Mouse (Mus musculus) cerebellum, adult 11 months (tissue): ENCODE measurements at regions not wholly inside any gene's neighbourhood (a gene's known extent, or its start where the extent isn't known, plus 50 kb on each side); places are given as distances from the start of the nearest gene placed in this dataset.
"Not testable (repeated sequence)": the region's sequence is repeated elsewhere in the genome, so short reads cannot be mapped to it uniquely, and the experiment has no call there.

Source experiments
- DNase-seq: peaks from one replicate; pipeline ENCODE4 v3.0.0; 2022

DNA sequence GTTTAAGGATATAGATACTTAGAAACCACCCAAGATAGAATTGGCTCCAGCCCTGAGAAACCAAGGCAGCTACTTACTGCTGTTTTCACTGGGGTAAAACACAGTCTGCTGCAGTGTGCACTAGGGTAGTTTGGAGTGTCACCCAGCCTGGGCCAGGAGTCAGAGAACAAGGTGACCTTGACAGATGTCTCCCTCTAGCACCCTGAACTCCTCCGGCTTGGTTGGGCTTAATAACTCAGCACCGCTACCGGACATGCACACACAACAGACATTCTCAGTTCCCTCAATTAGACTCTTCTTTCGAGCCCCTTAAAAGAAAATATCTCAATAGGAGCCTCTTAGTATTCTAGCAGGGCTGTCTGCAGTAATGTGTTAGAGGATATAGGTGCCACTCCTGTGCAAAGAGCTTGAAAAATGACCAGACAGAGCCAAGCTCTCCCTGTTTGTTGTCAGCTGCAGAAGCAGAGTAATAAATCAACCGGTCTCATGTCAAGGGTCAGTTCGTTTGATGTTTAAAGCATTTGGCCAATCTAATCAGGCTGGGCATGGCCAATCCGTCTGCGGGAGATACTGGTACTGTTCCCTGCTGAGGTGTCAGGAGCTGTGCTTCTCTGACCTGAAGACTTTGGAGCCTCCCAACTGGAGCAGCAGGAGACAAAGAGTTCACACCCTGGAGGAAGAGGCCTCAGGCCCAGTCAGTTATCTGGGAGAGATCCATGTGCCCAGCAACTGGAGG is 299.1 kb downstream of the Eipr1 start:
- DNase-seq = no peak

DNA sequence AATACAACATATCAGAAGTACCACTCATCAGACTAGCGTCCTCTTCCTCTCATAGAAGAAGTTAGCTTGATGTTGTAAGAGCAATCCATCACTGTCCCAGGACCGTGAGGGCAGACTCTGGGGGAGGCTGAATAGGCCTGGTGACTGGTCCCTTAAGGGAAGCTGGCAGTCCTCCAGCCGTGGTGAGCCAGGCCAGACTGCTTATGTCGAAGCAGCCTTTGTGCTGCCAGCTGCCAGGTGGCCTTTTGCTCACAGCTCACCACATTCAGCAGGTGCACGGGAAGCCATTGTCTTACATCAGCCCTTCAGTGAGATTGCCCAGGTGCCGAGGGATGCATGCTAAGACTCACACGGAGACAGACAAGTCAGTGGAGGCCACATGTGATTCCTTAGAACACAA is 302.8 kb downstream of the Eipr1 start:
- DNase-seq = no peak

DNA sequence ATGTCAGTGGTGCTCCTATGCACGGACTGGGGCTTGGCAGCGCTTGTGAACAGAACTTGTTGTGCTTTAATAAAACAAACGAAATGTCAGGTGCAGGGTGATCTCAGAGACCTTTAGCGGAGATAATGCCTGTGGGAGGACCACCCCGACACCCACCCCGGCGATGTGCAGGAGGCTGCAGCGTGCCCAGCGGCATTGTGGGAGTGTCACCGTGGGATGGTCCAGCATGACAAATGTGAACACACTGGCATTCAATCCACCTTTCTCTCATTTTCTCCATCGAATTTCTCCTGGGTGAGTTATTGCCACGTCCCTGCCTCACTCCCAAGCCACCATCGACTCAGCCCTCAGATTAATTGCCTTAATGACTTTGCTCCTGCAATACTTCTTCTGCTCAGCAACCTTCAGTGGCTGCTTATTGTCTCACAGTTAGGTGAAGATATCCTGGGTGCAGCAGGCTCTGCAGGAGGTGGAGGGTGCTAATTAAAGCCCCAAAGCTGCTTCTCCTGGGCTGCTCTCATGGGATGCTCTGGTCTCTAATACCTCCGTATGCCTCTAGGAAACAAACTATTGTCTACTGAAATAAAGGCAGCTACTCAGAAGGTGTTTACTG is 310.5 kb downstream of the Eipr1 start:
- no peak for DNase-seq

DNA sequence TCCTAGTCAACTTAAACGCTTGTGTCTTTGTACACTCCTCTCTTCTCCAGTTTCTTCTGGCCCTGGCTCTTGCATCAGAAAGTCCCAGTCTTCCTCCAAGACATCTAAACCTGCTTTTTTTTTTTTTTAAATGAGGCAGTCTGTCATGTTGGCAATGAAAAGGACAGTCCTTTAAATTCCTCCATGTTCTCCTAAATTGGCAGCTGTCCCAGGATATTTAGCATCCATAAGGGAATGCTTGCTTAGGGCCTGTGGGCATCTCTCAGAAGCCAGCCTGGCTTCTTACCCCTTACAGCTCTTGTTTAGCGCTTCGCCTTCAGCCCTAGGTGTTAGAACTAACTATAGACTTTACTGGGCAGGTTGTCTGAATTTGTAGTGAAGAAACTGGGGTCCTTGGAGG is 311.2 kb downstream of the Eipr1 start:
- no peak for DNase-seq

DNA sequence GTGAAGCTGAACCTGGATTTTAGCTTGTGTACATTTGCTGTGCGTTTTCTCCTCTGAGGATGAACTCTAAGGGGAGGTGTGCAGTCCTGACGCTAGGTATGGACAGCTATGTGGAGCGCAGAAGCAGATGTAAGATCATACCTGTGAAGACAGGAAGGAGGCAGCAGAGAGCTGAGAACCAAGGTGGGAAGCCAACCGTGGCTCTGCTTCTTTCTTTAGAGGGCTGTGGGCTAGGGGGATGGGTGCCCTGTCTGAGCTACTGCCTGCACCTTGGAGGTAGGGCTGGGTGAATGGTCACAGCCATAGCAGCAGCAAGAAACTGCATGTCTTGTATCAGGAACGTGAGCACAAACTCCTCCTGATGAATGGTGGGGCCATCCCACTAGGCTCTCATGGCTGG is 316.6 kb downstream of the Eipr1 start:
- DNase-seq = no peak

DNA sequence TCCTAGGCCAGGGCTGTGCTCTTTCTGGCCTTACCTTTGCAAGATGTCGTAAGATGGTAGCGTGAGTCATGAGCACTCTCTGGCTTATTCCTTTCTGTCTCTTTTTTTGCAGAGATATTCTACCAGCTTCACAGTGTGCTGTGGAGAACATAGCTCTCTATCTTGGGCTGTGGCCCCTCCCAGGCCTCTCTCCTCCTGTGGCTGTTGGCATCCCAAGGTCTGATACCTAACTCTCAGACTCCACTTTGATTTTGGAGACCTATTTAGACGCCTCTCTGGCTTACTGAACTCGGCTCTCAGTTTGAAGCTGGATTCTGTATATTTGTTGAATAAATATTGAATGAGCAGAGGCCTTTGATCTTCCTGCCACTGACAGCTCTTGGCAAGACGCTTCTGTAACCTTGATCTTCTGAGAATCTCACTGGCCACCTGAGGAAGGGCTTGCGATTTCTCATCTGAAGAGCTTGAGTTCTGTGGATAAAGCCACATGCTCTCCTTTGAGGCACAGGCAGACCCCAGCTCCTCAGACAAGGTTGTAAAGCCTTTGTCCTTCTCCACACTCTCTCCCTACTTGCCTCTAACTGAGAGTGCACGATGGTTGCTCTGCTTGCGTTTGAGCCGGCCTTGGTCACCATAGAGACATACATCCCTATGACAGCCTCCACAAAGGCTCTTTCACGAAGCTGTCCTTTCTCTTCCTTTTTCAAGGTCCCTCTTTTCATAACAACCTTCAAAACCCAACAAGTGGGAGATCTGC is 323.7 kb downstream of the Eipr1 start:
- no peak for DNase-seq

DNA sequence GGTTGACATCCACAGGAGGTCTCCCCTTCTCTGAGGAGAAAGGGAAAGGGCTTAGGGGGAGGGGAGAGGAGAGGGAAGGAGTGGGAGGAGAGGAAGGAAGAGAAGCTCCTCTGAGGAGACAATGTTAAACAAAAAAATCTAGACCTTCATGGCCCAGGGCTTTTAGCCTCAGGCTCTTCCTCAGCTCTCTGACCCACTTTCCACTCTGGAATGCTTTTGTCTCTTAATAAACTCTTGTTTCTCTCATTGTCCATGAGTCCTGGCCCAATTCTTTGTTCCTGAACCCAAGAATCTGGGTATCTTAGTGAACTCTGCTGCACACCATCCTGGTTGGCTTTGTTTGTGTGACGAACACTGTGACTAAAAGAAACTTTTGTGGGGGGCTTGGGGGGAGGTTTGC is 325.0 kb downstream of the Eipr1 start:
- no peak for DNase-seq

DNA sequence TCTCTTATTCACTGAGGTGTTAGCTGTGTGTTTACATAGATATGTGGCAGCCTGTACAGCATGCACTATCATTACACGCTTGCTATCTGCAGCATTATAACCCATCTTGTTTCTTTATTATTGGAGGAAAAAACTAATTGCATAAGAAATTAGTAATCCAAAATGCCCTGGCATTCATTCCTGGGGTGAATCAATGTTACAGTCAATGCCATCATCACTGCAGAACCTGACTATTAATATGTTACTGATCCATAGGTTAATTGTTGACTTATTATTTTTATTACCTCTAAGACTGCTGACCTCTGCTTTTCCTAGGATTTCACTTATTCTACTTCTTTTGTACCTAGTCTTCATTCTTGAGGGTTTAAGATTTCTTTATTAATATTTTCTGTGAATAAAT is 327.4 kb downstream of the Eipr1 start:
- no peak for DNase-seq

DNA sequence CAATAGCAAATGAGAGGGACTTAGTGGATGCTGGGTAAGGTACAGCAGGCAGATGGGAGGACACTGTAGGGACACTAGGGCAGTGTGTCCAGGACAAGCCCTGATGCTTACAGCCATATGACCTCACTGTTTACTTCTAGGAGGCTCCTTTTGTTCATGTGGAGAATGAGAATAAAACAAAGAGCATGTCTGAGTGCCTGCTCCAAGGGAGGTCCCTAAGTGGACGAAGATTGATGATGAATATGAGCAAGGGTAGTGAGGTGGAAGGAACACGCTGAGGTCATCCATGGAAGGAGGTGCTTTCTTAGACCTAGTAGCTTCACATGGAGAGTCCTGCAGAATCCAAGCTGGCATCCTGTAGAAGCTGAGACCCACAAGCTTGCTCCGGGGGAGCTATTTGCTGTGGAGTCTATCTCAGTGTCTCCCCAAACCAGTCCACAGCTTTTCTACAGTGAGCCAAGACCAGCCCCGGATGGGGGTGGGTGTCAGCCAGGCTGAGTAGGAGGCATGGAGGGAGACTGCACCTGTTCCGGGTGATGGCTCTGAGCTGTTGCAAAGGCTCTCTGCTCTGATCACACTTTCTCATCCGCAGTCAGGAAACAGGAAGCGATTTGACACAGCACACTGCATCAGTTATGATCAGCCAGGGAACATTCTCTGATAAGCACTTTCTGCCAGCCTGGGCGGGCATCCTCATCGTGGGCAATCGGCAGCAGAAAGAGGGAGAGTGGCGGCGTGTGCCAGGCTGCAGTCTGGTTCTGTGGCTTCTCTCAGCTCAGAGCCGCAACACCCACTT is 332.0 kb downstream of the Eipr1 start:
- peak; percentile 24 for DNase-seq

DNA sequence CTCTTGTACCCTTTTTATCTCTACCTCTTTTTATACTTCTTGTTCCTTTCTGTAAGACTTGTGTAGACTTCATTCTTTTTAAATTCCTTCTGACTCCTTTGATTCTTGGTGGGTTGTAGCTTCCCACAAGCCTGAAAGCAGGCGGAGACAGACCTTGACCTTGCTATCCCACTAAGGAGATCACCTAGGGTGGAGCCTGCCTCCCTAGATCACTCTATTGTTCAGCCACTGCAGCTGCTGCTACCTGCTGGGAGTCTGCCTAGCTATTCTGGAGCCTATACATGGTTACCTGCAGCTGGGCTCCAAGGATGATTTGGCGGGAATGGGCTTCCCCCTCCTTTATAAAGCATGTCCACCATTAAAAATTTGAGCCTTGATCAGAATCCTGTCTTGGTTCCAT is 335.6 kb downstream of the Eipr1 start:
- DNase-seq = not testable (repeated sequence)

DNA sequence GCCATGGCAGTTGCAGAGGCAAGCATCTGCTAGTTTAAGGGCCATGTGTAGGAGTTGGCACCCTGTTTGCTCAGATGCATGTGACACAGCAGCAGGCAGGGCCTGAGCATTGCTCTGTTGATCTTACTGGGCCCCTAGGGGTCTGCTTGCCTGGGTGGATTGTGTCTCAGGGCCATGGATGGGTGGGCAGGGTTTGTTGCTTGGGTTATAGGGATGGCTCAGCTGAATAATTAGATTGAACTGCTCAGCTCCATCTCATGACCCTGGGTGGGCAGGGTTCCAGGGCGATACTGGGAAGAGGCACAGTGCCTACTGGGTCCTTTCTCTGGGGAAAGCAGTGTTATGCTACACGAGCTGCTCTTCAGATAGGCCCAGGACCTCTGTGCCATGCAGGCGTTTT is 338.0 kb downstream of the Eipr1 start:
- no peak for DNase-seq

DNA sequence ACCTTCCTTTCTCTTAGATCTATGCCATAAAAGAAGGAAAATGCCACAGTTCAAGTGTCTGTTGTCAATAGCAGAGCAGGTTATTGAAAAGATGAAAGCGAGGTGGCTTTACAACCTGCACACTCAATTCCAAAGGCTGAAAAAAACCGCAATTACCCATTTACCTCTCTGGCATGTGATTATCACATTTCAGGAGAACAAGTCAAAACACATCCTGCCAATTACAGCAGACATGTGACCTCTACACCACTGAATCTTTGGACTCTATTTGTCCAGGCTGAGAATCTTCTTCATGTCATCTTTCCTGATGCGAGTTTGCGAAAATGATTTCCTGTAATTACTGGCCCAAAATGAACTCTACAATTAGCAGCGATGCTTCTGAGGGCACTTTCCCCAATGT is 338.8 kb downstream of the Eipr1 start:
- DNase-seq = no peak

DNA sequence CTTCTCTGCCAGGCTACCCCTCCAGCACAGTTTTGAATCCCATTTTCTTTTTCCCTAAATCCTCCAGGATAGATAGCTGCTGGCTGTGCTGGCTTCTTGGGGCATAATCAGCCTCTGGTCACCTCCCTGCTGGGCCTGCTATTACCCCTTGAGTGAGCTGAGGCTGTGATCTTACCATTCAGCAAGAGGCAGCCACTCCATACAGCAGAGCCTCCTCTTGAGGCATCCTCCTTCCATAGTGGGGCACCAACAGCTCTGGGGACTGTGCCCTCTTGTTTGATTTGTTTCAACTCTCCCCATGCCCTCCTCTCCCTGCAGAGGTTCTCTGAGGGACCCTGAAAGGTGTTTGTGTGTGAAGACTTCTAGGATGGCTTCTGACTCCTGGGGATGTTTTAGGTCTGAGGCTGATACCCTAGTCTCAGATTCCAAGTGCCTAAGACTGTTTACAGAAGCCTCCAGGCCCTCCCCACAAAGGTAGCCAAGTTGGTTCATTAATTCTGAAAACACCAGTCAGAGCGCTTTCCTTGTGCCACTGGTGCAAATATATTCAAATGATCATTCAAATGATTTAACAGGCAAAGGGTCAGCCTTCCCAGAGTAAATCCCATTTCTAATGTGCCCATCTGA is 343.9 kb downstream of the Eipr1 start:
- DNase-seq = no peak

DNA sequence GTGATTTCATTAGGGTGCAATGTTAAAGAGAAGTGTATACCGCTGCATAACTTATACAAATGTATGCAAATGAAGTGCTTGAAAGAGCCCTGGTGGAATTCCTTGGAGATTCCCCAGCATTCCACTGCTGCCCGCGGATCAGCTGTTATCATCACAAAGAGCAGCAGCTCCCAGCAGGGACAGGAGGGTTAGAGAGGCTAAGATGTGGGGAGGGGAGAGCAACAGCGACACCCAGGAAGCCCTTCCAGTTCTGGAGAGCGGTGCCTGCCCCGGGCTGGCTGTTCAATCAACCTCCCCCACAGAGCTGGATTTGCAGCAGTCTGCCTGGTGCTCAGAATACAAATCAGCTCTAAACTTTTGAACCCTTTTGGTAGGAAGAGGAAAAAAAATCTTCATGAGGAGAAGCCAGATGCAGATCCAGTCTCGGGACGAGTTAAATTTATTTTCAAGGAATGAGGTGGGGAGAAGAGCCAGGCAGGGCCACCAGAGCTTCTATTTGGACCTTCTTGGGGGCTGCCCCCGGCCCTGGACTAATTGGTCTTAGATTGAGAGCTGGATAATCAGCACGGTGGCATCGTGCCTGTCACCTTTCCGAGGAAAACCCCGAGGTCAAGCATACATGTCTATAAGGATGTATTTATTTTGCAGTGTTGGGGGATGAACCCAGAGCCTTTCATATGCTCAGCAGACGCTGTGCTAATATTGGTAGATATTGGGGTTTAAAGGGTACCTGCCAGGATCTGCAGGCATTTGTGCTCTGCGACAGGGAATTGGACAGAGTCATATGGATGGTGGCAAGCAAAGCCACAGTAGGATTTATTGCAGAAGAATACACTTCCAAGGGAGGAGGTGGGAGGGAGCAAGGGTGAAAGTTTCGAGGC is 344.7 kb downstream of the Eipr1 start:
- DNase-seq = no peak

DNA sequence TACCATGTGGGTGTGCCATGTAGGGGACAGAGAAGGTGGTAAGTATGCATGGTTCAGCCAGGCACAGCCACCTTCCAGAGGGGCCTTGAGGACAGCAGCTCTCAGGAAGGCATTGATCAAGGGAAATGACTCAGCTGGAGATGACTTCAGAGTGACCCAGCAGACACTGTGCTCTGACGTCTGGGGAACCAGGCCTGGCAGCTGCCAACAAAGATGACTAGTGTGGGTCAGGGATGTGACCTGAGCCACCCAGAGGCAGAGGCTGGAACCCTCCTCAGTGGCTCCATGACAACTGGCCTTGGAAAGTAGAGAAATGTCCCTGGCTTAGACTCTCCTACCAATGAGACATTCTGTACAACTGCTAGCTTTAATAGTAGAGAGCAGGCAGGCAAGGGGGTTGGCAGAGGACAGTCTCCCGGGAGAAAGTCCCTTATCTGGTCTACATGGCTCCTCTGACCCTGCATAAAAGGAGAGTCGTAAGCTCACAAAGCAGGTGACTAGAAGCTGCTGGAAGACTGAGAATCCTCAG is 348.5 kb downstream of the Eipr1 start:
- no peak for DNase-seq

DNA sequence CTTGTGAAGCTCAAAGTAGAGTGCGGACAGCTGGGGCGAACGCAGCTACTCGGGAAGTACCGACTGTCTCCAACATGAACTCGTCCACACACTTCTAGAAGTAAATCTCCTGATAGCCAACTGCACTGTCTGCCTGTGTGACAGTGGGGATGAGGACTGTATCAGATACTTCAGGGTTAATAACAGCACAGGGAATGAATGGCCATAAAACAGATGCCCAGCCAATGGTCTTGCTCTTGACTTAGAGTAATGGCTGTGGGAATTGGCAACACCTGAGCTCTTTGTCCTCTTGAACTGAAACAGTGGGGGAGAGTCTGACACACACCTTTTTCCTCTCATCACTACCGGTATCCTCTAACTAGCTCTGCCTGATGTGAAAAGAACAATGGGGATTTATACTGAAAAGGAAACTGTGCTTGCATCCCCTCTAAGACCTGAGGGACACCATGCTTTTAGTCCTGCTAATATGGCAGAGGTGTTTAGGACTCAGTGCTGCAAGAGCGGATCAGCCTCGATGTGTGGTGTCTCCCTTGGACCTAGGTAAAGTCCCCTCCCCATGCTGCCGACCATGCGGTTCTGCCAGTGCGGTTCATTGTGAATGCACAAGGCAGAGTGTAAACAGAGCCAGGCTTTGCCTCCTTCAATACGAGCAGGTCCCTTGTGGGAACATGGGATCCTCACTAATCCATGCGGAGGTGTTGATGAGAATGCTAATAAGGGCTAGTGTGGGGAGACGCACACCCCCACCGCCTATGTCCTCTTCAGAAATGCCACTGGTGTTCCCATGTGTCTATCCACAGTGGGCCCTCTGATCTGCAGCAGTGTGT is 355.5 kb downstream of the Eipr1 start:
- no peak for DNase-seq

DNA sequence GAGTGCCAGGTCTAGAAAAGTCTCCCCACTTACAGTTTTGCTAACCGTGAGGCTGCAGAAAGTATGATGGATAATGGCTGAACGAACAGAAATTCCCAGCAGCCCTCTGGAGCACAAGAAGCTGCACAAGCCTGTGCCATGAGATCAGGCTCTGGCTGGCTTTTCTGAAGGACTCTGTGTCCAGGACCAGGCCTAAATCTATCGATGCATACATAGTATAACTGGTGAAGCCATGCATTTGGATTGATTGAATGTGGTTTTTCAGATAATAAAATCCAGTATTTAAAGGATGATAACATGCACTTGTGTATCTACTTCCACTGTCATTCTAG is 356.1 kb downstream of the Eipr1 start:
- no peak for DNase-seq

DNA sequence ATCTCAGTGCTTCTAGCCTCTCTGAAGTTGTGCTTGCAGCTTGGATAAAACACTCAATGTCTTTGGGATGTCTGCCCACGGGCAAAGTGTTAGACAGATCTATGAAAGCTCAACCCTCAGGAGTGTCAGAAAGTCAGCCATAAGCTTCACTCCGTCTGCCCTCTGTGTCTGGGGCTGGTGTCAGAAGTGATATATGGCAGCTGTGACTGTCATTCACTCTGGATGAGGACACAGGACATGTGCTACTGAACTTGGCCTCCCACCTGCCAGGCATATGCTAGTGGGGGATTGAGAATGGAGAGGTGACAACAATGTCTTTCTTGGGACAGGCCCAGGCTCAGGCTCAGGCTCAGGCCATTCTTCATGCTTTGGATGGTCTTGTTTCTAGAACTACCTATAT is 366.7 kb downstream of the Eipr1 start:
- no peak for DNase-seq

DNA sequence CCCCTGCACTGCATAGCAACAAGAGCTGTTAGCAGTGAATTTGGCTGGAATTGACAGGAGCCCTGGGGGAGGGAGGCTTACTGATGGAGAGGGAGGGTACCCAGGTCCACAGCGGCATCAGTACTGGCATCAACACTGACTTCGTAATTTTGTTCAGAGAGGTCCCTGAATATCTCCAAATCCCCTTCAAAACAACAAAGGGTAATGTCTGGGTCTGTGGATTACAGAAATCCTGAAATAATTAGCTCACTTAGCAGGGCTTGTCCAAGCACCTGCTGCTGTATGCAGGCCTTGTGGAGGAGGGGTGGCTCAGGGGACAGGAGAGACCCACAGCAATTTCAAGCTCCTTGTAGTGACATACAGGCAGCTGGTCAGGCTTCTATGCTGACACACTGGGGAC is 369.6 kb downstream of the Eipr1 start:
- no peak for DNase-seq

DNA sequence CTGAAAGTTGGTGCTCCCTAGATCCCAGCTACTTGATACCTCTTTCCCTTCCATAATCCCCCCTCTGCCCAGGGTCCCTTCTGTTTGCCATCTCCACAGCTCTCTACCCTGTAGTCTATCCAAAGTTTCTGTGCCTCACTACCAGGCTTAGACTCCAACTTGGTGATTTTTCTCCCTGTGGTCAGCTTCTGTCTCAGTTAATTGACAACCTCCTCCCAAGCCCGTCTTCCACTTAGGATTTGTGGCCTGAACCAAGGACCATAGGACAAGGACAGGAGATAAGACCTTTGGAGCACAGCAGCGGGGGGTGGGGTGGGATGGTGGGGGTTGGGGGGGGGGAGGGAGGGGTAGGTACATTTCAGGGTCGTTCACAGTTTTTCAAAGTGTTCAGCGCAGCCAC is 371.3 kb downstream of the Eipr1 start:
- DNase-seq = no peak
